Mouse (Mus musculus) bone marrow macrophage, adult 2 months (primary cell): ENCODE data around the gene Cgnl1.

ENCODE experiments used
- CTCF ChIP-seq: IDR thresholded peaks from 2 replicates; pipeline ENCODE4 v1.5.1; 2012; ENCODE audit warnings: low read depth, mild to moderate bottlenecking, low read length, moderate library complexity
- POLR2A ChIP-seq: IDR thresholded peaks from 2 replicates; pipeline ENCODE4 v1.6.1; 2012; ENCODE audit warnings: mild to moderate bottlenecking, low read depth, low read length, borderline replicate concordance

- TF ChIP-seq CTCF (no peak), POLR2A (no peak)
These were observed 33.1 kb downstream of the Cgnl1 start for GRCm38 (mm10) chr9:71738081-71738930.
